Mouse (Mus musculus) gastrocnemius, postnatal 25 days (tissue): ENCODE measurements at regions not wholly inside any gene's neighbourhood (a gene's known extent, or its start where the extent isn't known, plus 50 kb on each side); places are given as distances from the start of the nearest gene placed in this dataset.

Experiments used
- DNase-seq: peaks from one replicate; pipeline ENCODE4 v3.0.0; 2022

DNA sequence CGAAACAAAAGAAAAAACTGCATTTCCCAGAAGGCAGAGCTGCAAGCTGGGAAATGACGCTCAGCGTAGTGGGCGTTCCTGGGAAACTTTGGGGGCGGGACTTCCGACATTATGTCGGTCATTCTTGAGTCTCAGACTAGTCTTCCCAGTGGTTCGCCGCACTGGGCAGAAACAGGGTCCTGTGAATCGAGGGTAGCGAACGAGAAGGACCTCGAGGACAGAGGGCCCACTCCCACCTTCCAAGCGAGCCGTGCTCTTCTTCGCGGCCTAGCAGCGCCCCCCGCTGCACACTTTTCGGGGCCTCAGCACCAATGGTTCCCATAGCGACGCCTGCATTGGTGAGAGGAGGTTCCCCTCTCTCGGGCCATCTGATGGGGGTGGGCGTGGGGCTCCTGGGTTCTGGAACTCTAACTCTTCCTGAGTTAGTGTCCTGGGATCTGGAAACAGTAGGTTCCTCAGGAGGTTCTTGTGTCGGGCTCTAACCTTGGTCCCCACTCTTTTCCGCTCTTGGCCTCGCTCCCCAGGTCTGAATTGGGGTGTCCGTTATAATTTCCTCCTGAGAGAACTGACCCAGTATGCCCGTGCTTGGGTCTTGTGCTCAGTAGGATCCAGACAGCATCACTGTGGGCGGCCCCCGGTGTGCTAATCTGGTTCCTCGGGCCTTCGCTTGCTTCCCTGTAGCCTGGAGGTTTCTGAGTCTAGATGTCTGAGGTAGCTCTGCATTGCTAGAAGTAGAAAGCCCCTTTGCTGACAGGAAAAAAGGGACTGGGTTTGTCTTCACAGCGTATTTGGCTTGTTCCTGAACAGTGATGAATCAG lies 52.8 kb upstream of the Gramd1a start:
- DNase-seq, result peak; percentile 54

DNA sequence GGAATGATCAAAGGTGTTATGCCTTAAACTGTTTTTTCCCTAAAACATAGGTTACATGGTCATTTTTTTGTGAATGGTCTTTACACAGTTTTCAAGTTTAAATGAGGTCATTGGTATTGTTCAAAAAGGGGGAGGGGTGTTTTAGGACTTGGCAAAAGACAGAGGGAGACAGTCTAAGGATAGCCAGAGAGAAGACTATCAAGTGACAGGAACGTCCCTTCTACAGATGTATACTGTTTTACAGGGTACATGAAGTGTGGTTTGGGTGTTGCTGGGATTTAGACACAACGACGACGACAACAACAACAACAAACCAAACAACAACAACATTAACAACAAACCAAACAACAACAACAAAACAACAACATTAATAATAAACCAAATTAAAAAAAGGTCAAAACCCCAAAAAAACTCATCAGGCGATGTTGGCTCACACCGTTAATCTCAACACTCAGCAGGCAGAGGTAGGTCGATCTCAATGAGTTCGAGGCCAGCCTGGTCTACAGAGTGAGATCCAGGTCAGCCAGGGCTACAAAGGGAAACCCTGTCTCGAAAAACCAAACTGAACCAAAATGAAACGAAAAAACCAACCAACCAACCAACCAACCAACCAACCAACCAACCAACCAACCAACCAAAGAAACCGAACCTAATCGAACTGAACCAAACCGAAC lies 52.0 kb upstream of the Gramd1a start:
- DNase-seq, result no peak
